In genomic region chr4:99828739-99829093, GRCm38 (mm10) we compare ENCODE assay signal across 8 mouse cellular contexts. TPM values are rescaled to one million over a fixed set of nuclear protein-coding genes. Genes with fewer than 3 reads are reported as not detected.
DNase-seq lines count a peak whose midpoint lies in the region; ATAC-seq and TF ChIP-seq lines count a peak whose summit lies in the region.

No protein-coding gene starts in this region.

- peak overlapping the region; percentile 87 for H3K9ac ChIP-seq in heart, embryonic 11.5 days (ENCODE audit: low read depth, low read length)
- H3K9ac ChIP-seq in forebrain, postnatal 0 days, result peak overlapping the region; percentile 86
- H3K9ac ChIP-seq in liver, postnatal 0 days (replicated peaks), result peak overlapping the region; percentile 68

- WGBS in heart, embryonic 11.5 days (ENCODE audit: insufficient replicate concordance), result 0% methylated on average over 7 of the region's 7 CpGs
- under 1% methylated on average over 7 of the region's 7 CpGs for WGBS in forebrain, postnatal 0 days
- 0% methylated on average over 7 of the region's 7 CpGs for WGBS in liver, postnatal 0 days (ENCODE audit: insufficient replicate concordance)

- H3K27ac ChIP-seq in heart, embryonic 11.5 days (ENCODE audit: low read depth, low read length), result no peak overlapping the region
- H3K27ac ChIP-seq in forebrain, postnatal 0 days (ENCODE audit: low read depth, low read length), result peak overlapping the region; percentile 97
- H3K27ac ChIP-seq in liver, postnatal 0 days (ENCODE audit: low read depth), result 0 out of 2 replicates have a peak overlapping the region, but pooled peaks have one; percentile 30

- TF ChIP-seq CTCF in E14TG2a.4 (conservative IDR thresholded peaks at IDR 0.05; ENCODE audit: low read length), result no peak
- TF ChIP-seq CTCF in forebrain, postnatal 0 days (IDR thresholded peaks at IDR 0.05; ENCODE audit: low read depth), result no peak
- TF ChIP-seq CTCF in liver, postnatal 0 days (IDR thresholded peaks at IDR 0.05; ENCODE audit: low read depth), result no peak

- DNase-seq in heart, adult 8-10 months (ENCODE audit: low spot score), result no peak
- no peak for DNase-seq in forebrain, postnatal 0 days
- no peak for DNase-seq in liver, postnatal 0 days
- DNase-seq in frontal cortex, postnatal 25 days (ENCODE audit: low spot score in 2 of 2), result no peak
- no peak for DNase-seq in urinary bladder, postnatal 25 days (ENCODE audit: low spot score)
- no peak for DNase-seq in thymus, postnatal 36 days

- ATAC-seq in heart, embryonic 11.5 days (replicated peaks; ENCODE audit: insufficient number of reproducible peaks, low FRiP score, low TSS enrichment), result no peak
- ATAC-seq in forebrain, postnatal 0 days, result peak; percentile 24; the same call in 1 of the 2 replicates
- ATAC-seq in liver, postnatal 0 days, result peak; percentile 39

- H3K9me3 ChIP-seq in heart, embryonic 11.5 days (replicated peaks; ENCODE audit: control insufficient read depth, low read length), result no peaks in the 10 kb centered on the region
- no peaks in the 10 kb centered on the region for H3K9me3 ChIP-seq in E14TG2a.4 (ENCODE audit: low read length)
- no peaks in the 10 kb centered on the region for H3K9me3 ChIP-seq in forebrain, postnatal 0 days (ENCODE audit: low read length)
- no peaks in the 10 kb centered on the region for H3K9me3 ChIP-seq in liver, postnatal 0 days (ENCODE audit: low read length)

- TF ChIP-seq EP300 in liver, postnatal 0 days (IDR thresholded peaks at IDR 0.05; ENCODE audit: low read depth), result no peak

- H3K27me3 ChIP-seq in heart, embryonic 11.5 days (ENCODE audit: control insufficient read depth, insufficient read depth, low read length), result no peaks in the 10 kb centered on the region
- no peaks in the 10 kb centered on the region for H3K27me3 ChIP-seq in E14TG2a.4 (ENCODE audit: insufficient read depth, low read length)
- H3K27me3 ChIP-seq in forebrain, postnatal 0 days (ENCODE audit: insufficient read depth, low read length), result no peaks in the 10 kb centered on the region
- no peaks in the 10 kb centered on the region for H3K27me3 ChIP-seq in liver, postnatal 0 days (ENCODE audit: insufficient read depth, low read length)

- H3K36me3 ChIP-seq in heart, embryonic 11.5 days (ENCODE audit: control insufficient read depth, insufficient read depth, low read length), result no peaks in the 10 kb centered on the region
- peaks cover 6% of the 10 kb centered on the region for H3K36me3 ChIP-seq in E14TG2a.4 (ENCODE audit: insufficient read depth, low read length)
- no peaks in the 10 kb centered on the region for H3K36me3 ChIP-seq in forebrain, postnatal 0 days (ENCODE audit: insufficient read depth)
- no peaks in the 10 kb centered on the region for H3K36me3 ChIP-seq in liver, postnatal 0 days (replicated peaks; ENCODE audit: insufficient read depth, low read length)

- H3K4me1 ChIP-seq in heart, embryonic 11.5 days (ENCODE audit: control insufficient read depth, insufficient read depth, low read length), result 0 out of 2 replicates have a peak, but pooled peaks cover 4% of the 10 kb centered on the region
- peaks cover 11% of the 10 kb centered on the region for H3K4me1 ChIP-seq in E14TG2a.4 (replicated peaks; ENCODE audit: low read depth, low read length)
- no peaks in the 10 kb centered on the region; the same call in 1 of the 2 replicates for H3K4me1 ChIP-seq in forebrain, postnatal 0 days (ENCODE audit: insufficient read depth)
- 0 out of 2 replicates have a peak, but pooled peaks cover 5% of the 10 kb centered on the region for H3K4me1 ChIP-seq in liver, postnatal 0 days (ENCODE audit: insufficient read depth)

- peak overlapping the region; percentile 83 for H3K4me3 ChIP-seq in heart, embryonic 11.5 days (ENCODE audit: low read depth, low read length)
- peak overlapping the region; percentile 89 for H3K4me3 ChIP-seq in E14TG2a.4 (replicated peaks; ENCODE audit: low read length)
- peak overlapping the region; percentile 76 for H3K4me3 ChIP-seq in forebrain, postnatal 0 days (ENCODE audit: low read depth, low read length)
- peak overlapping the region; percentile 75 for H3K4me3 ChIP-seq in liver, postnatal 0 days (ENCODE audit: low read depth, low read length)

- peak overlapping the region; percentile 68 for H3K4me2 ChIP-seq in heart, embryonic 11.5 days
- peak overlapping the region; percentile 56 for H3K4me2 ChIP-seq in forebrain, postnatal 0 days (ENCODE audit: low read depth)
- peak overlapping the region; percentile 84 for H3K4me2 ChIP-seq in liver, postnatal 0 days (ENCODE audit: low read depth, low read length)

RNA-seq across cellular contexts. Expression of gene Efcab7, which starts 0.3 kb away (rescaled TPM):
- polyA plus RNA-seq in heart, embryonic 11.5 days (2014; fragmentation: Nextera tagmentation; extraction: Ambion mirVana), result 10.2 and 12.4 TPM in 2 replicates
- total RNA-seq in heart, adult 8-10 months (2022), result 1 to 10 TPM in 3 of 4 experiments, under 1 TPM in 1; 0.66 to 3.7 (median 1.6) TPM
- total RNA-seq in forebrain, postnatal 0 days (2014; rRNA removed), result 14.7 and 17.1 TPM in 2 replicates
- polyA plus RNA-seq in forebrain, postnatal 0 days (2015; fragmentation: Nextera tagmentation; extraction: Ambion mirVana), result 11.4 and 12.0 TPM in 2 replicates
- polyA plus RNA-seq in liver, postnatal 0 days (2015; fragmentation: Nextera tagmentation; extraction: Ambion mirVana), result 2.6 and 3.0 TPM in 2 replicates
